Mouse (Mus musculus): ENCODE measurements around the gene Gm11397.
"Not testable (repeated sequence)": the region's sequence is repeated elsewhere in the genome, so short reads cannot be mapped to it uniquely, and the experiment has no call there.

GRCm38 (mm10) chr13:33356666-33357065, 38.9 kb upstream of the Gm11397 start:
- not testable (repeated sequence) for TF ChIP-seq CTCF (conservative IDR thresholded peaks at IDR 0.05; ENCODE audit: insufficient read depth, insufficient read length, low read depth, low read length); POLR2A (IDR thresholded peaks at IDR 0.05; ENCODE audit: low read depth, low read length)
